Mouse (Mus musculus): ENCODE data around the gene Ccsap.

DNA sequence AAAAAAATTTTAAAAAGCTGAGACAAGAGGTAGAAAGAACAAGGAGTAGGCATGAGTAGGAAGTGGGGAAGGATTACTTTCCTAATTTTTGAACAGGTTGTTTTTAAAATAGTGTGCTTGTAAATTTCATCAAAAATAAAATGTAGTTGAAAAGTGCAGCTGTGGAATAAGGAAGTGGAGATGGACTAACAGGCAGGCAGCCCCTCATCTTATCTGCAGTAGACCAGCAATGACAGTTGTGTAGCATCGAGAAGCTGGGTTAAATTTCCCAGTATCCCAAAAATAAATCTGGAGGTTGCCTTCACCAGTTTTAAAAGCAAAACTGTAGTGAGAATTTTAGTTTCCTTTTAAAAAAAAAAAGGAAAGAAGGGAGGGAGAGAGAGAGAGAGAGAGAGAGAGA is 5.8 kb downstream of the Ccsap start:
- TF ChIP-seq CTCF (conservative IDR thresholded peaks at IDR 0.05; ENCODE audit: insufficient read depth, insufficient read length, low read depth, low read length): no peak
- TF ChIP-seq POLR2A (IDR thresholded peaks at IDR 0.05; ENCODE audit: low read depth, low read length): no peak
